In the genomic region with DNA sequence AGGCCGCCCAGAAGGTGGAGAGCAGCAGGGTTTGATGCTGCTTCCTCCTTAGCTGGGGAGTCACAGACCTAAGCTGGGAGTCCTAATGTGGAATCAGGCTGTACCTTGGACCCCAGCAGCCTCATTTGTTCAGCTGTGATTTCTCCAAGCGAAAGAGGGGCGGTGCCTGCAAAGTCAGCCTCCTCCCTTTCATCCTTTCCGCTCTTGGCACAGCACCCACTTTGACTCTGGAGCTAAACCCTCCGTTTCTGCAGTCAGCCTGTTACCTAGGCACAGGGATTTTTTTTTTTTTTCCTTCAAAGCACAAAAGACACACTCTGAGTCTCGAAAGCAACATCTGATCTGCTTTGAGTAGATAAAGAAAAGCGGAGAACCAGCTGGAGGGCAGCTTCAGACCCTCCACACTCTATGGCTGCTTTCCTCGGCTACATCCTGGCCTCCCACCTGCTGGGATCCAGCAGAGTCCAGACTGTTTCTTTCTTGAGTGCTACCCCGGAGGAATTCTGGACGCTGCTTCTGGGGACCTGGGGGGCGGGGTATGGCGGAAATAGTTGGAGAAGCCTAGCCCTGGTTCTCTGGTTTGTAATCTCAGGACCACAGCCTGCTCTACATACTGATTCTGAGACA, we compare ENCODE assay signal across 8 mouse cellular contexts. TPM values are rescaled to one million over a fixed set of nuclear protein-coding genes. Genes with fewer than 3 reads are reported as not detected.
DNase-seq lines count a peak whose midpoint lies in the region; ATAC-seq and TF ChIP-seq lines count a peak whose summit lies in the region.

No protein-coding gene starts in this region.

- no peaks in the 10 kb centered on the region for H3K27me3 ChIP-seq in heart, embryonic 15.5 days
- no peaks in the 10 kb centered on the region for H3K27me3 ChIP-seq in kidney, postnatal 0 days (ENCODE audit: insufficient read depth, low read length)
- H3K27me3 ChIP-seq in liver, postnatal 0 days (ENCODE audit: insufficient read depth, low read length): no peaks in the 10 kb centered on the region

- no peaks in the 10 kb centered on the region for H3K36me3 ChIP-seq in heart, embryonic 15.5 days
- H3K36me3 ChIP-seq in kidney, postnatal 0 days (ENCODE audit: insufficient read depth, low read length): no peaks in the 10 kb centered on the region
- no peaks in the 10 kb centered on the region for H3K36me3 ChIP-seq in liver, postnatal 0 days (replicated peaks; ENCODE audit: insufficient read depth, low read length)

- peak; percentile 39 for DNase-seq in ovary, adult 18-20 months (ENCODE audit: low spot score)
- DNase-seq in ovary, postnatal 10 days (ENCODE audit: low spot score): no peak
- peak; percentile 37 for DNase-seq in embryo, embryonic 9.5 days (ENCODE audit: extremely low spot score)
- peak; percentile 81 for DNase-seq in kidney, postnatal 0 days (ENCODE audit: low spot score)
- peak; percentile 77 for DNase-seq in liver, postnatal 0 days

- H3K27ac ChIP-seq in heart, embryonic 15.5 days: peak overlapping the region; percentile 46
- peak overlapping the region; percentile 62 for H3K27ac ChIP-seq in kidney, postnatal 0 days
- peak overlapping the region; percentile 73 for H3K27ac ChIP-seq in liver, postnatal 0 days (ENCODE audit: low read depth)
- peak overlapping the region; percentile 45 for H3K27ac ChIP-seq in olfactory bulb, adult 2 months (ENCODE audit: insufficient read depth, low read depth, low read length)

- H3K9me3 ChIP-seq in heart, embryonic 15.5 days (replicated peaks): no peaks in the 10 kb centered on the region
- no peaks in the 10 kb centered on the region for H3K9me3 ChIP-seq in kidney, postnatal 0 days (replicated peaks; ENCODE audit: low read length)
- H3K9me3 ChIP-seq in liver, postnatal 0 days (ENCODE audit: low read length): no peaks in the 10 kb centered on the region

- no peak for TF ChIP-seq EP300 in liver, postnatal 0 days (IDR thresholded peaks at IDR 0.05; ENCODE audit: low read depth)

- H3K4me2 ChIP-seq in heart, embryonic 15.5 days: peak overlapping the region; percentile 61
- H3K4me2 ChIP-seq in kidney, postnatal 0 days (ENCODE audit: low read length): peak overlapping the region; percentile 34
- peak overlapping the region; percentile 29 for H3K4me2 ChIP-seq in liver, postnatal 0 days (ENCODE audit: low read depth, low read length)

- peaks cover 17% of the 10 kb centered on the region for H3K4me1 ChIP-seq in heart, embryonic 15.5 days (replicated peaks)
- peaks cover 11% of the 10 kb centered on the region for H3K4me1 ChIP-seq in kidney, postnatal 0 days (replicated peaks; ENCODE audit: insufficient read depth, low read length)
- peaks cover 11% of the 10 kb centered on the region; the same call in 1 of the 2 replicates for H3K4me1 ChIP-seq in liver, postnatal 0 days (ENCODE audit: insufficient read depth)
- H3K4me1 ChIP-seq in olfactory bulb, adult 2 months (ENCODE audit: control insufficient read depth, insufficient read depth, low read length): peaks cover 16% of the 10 kb centered on the region

- H3K9ac ChIP-seq in heart, embryonic 15.5 days: peak overlapping the region; percentile 3; the same call in 1 of the 2 replicates
- peak overlapping the region; percentile 19 for H3K9ac ChIP-seq in kidney, postnatal 0 days (ENCODE audit: low read depth, low read length)
- no peak overlapping the region for H3K9ac ChIP-seq in liver, postnatal 0 days (replicated peaks)

- no peak for ATAC-seq in heart, embryonic 15.5 days (replicated peaks; ENCODE audit: insufficient number of reproducible peaks, insufficient read depth, low FRiP score, low read depth)
- ATAC-seq in kidney, postnatal 0 days (replicated peaks; ENCODE audit: low FRiP score, low read depth): peak; percentile 75
- ATAC-seq in liver, postnatal 0 days: peak; percentile 89
- no peak for ATAC-seq in CD4-positive, CD25-positive, alpha-beta regulatory T cell, adult 4 months

- TF ChIP-seq POLR2A in olfactory bulb, adult 2 months (IDR thresholded peaks at IDR 0.05; ENCODE audit: insufficient read depth, low read depth, low read length): no peak

- WGBS in heart, embryonic 15.5 days: 11% methylated on average over 12 of the region's 12 CpGs
- 5% methylated on average over 12 of the region's 12 CpGs for WGBS in kidney, postnatal 0 days
- WGBS in liver, postnatal 0 days (ENCODE audit: insufficient replicate concordance): 29% methylated on average over 12 of the region's 12 CpGs
- WGBS in olfactory bulb, adult 2 months: 7% methylated on average over 12 of the region's 12 CpGs

- H3K4me3 ChIP-seq in heart, embryonic 15.5 days: peak overlapping the region; percentile 29
- H3K4me3 ChIP-seq in kidney, postnatal 0 days (replicated peaks; ENCODE audit: low read depth, low read length): 0 out of 2 replicates have a peak overlapping the region, but pooled peaks have one; percentile 9
- peak overlapping the region; percentile 0; the same call in 1 of the 2 replicates for H3K4me3 ChIP-seq in liver, postnatal 0 days (ENCODE audit: low read depth, low read length)
- H3K4me3 ChIP-seq in olfactory bulb, adult 2 months (ENCODE audit: insufficient read depth, low read depth, low read length): peak overlapping the region; percentile 15

- TF ChIP-seq CTCF in kidney, postnatal 0 days (IDR thresholded peaks at IDR 0.05; ENCODE audit: low read depth): 0 out of 2 replicates have a peak, but pooled peaks have one; percentile 3
- no peak for TF ChIP-seq CTCF in liver, postnatal 0 days (IDR thresholded peaks at IDR 0.05; ENCODE audit: low read depth)
- TF ChIP-seq CTCF in olfactory bulb, adult 2 months (IDR thresholded peaks at IDR 0.05; ENCODE audit: insufficient read depth, low read depth, low read length): no peak

RNA-seq across cellular contexts. Expression of a gene that starts 25.1 kb away (rescaled TPM):
- polyA plus RNA-seq in heart, embryonic 15.5 days (2015; fragmentation: Nextera tagmentation; extraction: Ambion mirVana): not detected in 2 replicates
- polyA plus RNA-seq in kidney, postnatal 0 days (2015; fragmentation: Nextera tagmentation; extraction: Ambion mirVana): 0.36 TPM in 1 of 2 replicates, not detected in the other
- not detected in 2 replicates for polyA plus RNA-seq in liver, postnatal 0 days (2015; fragmentation: Nextera tagmentation; extraction: Ambion mirVana)
- not detected in 2 replicates for polyA plus RNA-seq in olfactory bulb, adult 2 months (2012; ENCODE audit: insufficient read depth, insufficient read length, low replicate concordance, missing spikeins)
- not detected for polyA plus RNA-seq in CD4-positive, CD25-positive, alpha-beta regulatory T cell, adult 4 months (2017; shearing (Covaris generic))

RNA-seq across cellular contexts. Expression of a gene that starts 39.6 kb away (rescaled TPM):
- polyA plus RNA-seq in heart, embryonic 15.5 days (2015; fragmentation: Nextera tagmentation; extraction: Ambion mirVana): 4.6 and 5.4 TPM in 2 replicates
- polyA plus RNA-seq in kidney, postnatal 0 days (2015; fragmentation: Nextera tagmentation; extraction: Ambion mirVana): 3.8 and 4.6 TPM in 2 replicates
- 0.51 and 0.72 TPM in 2 replicates for polyA plus RNA-seq in liver, postnatal 0 days (2015; fragmentation: Nextera tagmentation; extraction: Ambion mirVana)
- not detected in 2 replicates for polyA plus RNA-seq in olfactory bulb, adult 2 months (2012; ENCODE audit: insufficient read depth, insufficient read length, low replicate concordance, missing spikeins)
- not detected for polyA plus RNA-seq in CD4-positive, CD25-positive, alpha-beta regulatory T cell, adult 4 months (2017; shearing (Covaris generic))

RNA-seq across cellular contexts. Expression of a gene that starts 55.4 kb away (rescaled TPM):
- 17.3 and 20.1 TPM in 2 replicates for polyA plus RNA-seq in heart, embryonic 15.5 days (2015; fragmentation: Nextera tagmentation; extraction: Ambion mirVana)
- polyA plus RNA-seq in kidney, postnatal 0 days (2015; fragmentation: Nextera tagmentation; extraction: Ambion mirVana): 23.0 and 23.2 TPM in 2 replicates
- polyA plus RNA-seq in liver, postnatal 0 days (2015; fragmentation: Nextera tagmentation; extraction: Ambion mirVana): 6.9 and 7.1 TPM in 2 replicates
- polyA plus RNA-seq in olfactory bulb, adult 2 months (2012; ENCODE audit: insufficient read depth, insufficient read length, low replicate concordance, missing spikeins): not detected in 2 replicates
- polyA plus RNA-seq in CD4-positive, CD25-positive, alpha-beta regulatory T cell, adult 4 months (2017; shearing (Covaris generic)): 10 to 100 TPM; 23.8 to 34.8 TPM

Comparison
In these comparisons a context has a peak if more than half of its experiments do, and no peak if none do; other contexts are left out.
1. ATAC-seq: peak in kidney, postnatal 0 days (single experiment) and liver, postnatal 0 days (single experiment); none in heart, embryonic 15.5 days (single experiment) and CD4-positive, CD25-positive, alpha-beta regulatory T cell, adult 4 months (single experiment).
2. Peak in every context shown above with its lines, with median percentiles within 50 percentile points of each other: H3K27ac ChIP-seq, H3K4me2 ChIP-seq and H3K4me3 ChIP-seq.